Mouse (Mus musculus): ENCODE data around the gene Ncl. TPM values are rescaled to one million over a fixed set of nuclear protein-coding genes. Genes with fewer than 3 reads are reported as not detected.

Ncl gene
- 100 to 1,000 TPM in 2 of 4 experiments, 10 to 100 TPM in 2; 86.8 to 116 (median 104) TPM for total RNA-seq (2022)

DNA sequence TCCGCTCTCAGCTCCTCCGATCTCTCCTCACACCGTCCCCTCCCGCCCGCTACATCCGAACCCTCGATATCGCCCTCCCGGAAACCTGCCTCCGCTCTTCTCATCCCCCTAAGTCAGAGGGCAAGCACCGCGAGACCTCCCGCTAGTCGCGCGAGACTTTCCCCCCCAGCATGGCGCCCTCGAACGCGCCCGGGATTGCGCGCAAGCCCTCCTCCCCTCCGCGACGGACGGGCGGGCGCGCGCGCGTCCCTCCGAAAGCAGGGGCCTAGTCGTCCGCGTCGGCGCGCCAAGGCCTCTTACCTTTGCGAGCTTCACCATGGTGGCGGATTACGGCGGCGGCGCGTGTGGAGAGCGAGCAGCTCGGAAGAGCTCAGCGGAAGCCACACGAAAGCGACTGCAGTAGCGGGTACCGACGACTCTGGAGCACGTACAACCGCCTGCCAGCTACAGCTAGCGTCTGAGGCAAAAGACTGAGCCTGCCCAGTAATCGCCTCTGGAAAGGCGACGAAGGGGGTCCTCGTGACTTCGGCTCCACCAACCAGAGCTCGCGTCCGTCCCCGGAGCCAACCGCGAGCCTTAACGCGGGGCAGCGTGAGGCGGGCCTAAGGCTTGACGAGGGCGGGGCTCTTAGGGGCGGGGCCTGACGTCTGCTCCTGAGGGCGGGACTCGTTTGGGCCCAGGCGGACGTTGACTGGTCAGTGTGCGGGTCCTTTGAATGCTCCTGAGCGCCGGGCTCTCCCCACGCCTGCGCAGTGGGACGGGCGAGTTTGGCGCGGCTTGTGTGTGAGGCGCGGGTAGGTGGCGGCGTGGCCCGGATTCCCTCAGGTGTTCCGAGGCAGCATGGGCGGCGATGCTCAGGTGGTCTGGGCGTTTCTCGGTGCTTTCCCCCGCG is at the start of gene Ncl:
Gene Ncl (minus strand): TSS at position 495 of the 892 bp plus-strand sequence.
- DNase-seq (ENCODE audit: low spot score in 2 of 2): peak; percentile 97 to 98

GRCm38 (mm10) chr1:86408515-86408914 is 49.3 kb upstream of the Ncl start:
- DNase-seq (ENCODE audit: low spot score in 2 of 2): no peak

- DNase-seq (ENCODE audit: low spot score in 2 of 2): no peak
These were observed 47.7 kb upstream of the Ncl start for GRCm38 (mm10) chr1:86406914-86407313.

- DNase-seq (ENCODE audit: low spot score in 2 of 2): no peak
These were observed 47.1 kb upstream of the Ncl start for GRCm38 (mm10) chr1:86406313-86406712.

DNA sequence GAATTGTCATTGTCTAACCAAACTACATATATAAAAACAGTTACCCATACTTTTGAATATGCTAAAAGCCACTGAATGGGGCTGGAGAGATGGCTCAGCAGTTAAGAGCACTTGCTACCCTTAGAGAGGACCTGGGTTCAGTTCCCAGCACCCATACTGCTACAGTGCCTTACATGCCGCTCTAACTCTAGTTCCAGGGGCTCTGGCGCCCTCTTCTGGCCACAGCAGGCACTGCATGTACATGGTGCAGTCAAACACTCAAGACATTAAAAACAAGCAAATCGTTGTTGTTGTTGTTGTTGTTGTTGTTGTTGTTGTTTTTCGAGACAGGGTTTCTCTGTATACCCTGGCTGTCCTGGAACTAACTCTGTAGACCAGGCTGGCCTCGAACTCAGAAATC is 45.6 kb upstream of the Ncl start:
- no peak for DNase-seq (ENCODE audit: low spot score in 2 of 2)

DNA sequence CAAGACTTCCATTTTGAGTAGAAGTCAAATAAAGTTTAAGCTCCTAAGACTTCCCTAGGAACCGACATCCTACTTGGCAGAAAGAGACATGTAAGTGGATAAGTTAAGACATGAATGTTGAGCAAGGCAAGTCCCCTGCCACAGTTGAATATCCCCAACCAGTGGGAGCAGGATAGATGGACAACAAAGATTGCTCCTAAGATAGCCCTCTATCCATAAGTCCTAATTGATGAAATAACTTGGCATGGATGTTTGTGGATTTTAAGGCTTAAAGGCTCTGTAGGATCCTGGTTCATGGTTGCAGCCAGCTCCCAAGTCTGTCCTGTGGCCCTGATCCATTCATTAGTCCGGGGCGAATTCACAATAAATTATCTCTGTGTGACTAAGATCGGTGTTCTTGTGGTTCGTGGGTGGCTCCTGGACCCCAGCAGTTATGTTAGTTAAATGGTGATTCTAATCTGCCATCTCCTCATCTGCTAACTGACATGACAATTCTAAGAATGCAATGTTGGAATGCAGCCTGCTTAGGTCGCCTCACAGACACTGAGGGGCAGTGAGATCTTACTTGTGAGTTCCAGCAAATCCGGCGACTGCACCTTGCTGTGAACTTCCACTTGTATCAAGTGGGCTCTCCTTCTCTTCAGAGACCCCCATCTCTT is 41.0 kb upstream of the Ncl start:
- DNase-seq (ENCODE audit: low spot score in 2 of 2): no peak

GRCm38 (mm10) chr1:86399322-86399721 is 40.1 kb upstream of the Ncl start:
- DNase-seq (ENCODE audit: low spot score in 2 of 2): no peak

DNA sequence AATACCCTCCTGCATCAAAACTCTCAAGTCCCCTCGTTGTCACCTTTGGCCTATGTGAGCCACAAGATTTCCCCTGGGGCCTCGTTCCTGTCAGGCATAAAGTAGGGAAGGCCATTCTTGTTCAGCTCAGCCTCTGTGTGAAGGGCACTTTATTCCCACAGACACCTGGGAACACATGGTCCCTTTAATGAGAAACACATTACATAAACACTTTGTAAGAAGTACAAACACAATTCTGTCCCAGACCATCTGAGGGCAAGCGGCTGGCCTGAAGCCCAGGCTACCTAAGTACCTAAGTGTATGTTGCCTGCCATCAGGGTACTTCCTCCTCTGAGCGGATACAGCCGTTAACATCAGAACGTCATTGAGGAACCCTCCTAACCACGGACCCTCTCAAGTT is 39.0 kb upstream of the Ncl start:
- no peak for DNase-seq (ENCODE audit: low spot score in 2 of 2)

DNA sequence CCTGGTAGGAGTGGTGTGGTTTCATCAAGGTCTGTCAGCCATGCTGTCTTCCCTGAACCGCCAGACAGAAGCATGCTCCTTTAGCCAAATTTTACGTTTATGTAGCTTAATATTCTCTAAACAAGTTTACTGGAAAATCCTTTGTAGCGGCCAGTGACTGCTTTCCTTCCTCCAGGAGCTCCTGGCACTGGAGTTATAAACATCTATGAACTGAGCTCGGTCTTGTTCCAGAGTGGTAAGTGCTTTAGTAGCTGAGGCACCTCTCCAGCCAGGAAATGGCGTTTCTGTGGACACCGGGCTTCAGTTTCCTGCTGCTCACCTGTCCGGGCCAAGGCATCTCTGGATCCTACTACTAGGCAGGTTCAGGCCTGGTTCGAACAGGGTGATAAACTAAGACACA is 38.4 kb upstream of the Ncl start:
- no peak for DNase-seq (ENCODE audit: low spot score in 2 of 2)

DNA sequence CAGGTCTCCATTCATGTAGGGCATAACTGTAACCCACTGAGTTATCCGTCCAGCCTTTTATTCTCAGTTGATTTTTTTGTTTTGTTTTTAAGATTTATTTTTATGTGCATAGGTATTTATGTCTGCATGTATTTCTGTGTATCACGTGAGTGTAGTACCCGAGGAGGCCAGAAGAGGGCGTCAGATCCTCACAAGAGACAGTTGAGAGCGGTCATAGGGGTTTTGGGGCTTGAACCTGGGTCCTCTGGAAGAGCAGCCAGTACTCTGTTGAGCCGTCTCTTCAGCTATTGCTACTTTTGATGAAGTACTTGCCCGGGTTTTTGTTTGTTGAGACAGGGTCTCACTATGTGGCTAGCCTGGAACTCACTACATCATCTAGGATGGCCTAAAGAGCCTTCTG is 36.7 kb upstream of the Ncl start:
- no peak for DNase-seq (ENCODE audit: low spot score in 2 of 2)

DNA sequence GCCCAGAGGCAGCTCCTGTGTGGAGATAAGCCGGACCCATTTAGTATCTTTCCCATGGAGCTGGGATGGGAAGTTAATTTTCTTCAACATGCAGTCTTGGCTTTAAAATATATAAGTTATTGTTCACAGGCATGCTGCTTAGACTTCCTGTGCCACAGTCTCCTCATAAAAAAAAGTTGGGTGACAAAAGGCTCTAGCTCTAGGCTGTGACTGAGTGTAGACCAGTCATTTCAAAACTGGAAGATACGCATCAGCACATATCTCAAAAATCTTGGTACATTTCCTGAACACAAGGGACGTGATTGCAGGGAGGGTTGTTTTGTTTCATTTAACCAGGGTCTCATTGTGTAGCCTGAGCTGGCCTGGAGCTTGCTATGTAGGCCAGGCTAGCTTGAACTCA is 35.0 kb upstream of the Ncl start:
- DNase-seq (ENCODE audit: low spot score in 2 of 2): no peak

- DNase-seq (ENCODE audit: low spot score in 2 of 2): no peak
These were observed 34.0 kb upstream of the Ncl start for GRCm38 (mm10) chr1:86393219-86393618.

DNA sequence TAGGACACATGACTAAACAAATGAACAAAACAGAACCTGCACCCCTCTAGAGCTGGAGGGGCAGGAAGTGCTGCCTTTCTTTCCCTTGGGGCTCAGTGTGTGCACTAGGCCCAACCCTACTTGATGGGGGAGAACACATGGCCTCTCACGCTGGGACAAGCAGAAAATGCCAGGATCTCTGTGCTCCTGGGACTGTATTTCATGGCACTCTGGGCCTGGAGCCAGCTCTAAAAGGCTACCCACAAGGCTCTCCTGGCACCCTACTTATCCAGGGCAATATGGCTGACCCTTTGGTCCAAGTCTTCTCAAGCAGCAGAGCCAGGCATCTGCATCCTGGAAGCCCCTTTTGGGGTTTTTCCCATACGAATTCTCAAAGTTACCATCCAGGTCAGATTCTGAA is 32.2 kb upstream of the Ncl start:
- no peak for DNase-seq (ENCODE audit: low spot score in 2 of 2)

GRCm38 (mm10) chr1:86389230-86389629 is 30.0 kb upstream of the Ncl start:
- DNase-seq (ENCODE audit: low spot score in 2 of 2): peak; percentile 22 to 37

GRCm38 (mm10) chr1:86381027-86381426 is 21.8 kb upstream of the Ncl start:
- peak in 1 of 2 experiments; percentile 36 for DNase-seq (ENCODE audit: low spot score in 2 of 2)

GRCm38 (mm10) chr1:86379161-86379569 is 20.0 kb upstream of the Ncl start:
- peak in 1 of 2 experiments; percentile 17 for DNase-seq (ENCODE audit: low spot score in 2 of 2)

- no peak for DNase-seq (ENCODE audit: low spot score in 2 of 2)
These were observed 19.5 kb upstream of the Ncl start for GRCm38 (mm10) chr1:86378662-86379061.

- DNase-seq (ENCODE audit: low spot score in 2 of 2): peak in 1 of 2 experiments; percentile 23
These were observed 17.2 kb upstream of the Ncl start for GRCm38 (mm10) chr1:86376354-86376753.

GRCm38 (mm10) chr1:86371997-86372396 is 12.8 kb upstream of the Ncl start:
- peak; percentile 28 to 53 for DNase-seq (ENCODE audit: low spot score in 2 of 2)

DNA sequence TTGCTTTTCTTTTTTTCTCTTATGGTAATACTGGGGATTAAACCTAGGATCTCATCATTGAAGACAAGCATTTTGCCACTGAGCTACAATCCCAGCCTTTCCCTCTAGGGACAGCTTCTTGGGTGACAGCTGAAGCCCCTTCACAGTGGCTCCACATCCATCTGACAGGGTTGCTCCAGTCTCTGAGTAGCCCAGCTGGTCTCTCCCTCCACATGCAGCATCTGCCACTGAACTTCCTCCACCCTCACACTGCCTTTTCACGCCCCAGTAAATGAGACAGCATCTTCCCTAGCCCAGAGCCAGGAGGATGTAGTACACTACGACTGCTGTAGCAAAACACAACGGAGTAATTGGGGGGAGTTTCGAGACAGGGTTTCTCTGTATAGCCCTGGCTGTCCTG is 8.9 kb upstream of the Ncl start:
- no peak for DNase-seq (ENCODE audit: low spot score in 2 of 2)

DNA sequence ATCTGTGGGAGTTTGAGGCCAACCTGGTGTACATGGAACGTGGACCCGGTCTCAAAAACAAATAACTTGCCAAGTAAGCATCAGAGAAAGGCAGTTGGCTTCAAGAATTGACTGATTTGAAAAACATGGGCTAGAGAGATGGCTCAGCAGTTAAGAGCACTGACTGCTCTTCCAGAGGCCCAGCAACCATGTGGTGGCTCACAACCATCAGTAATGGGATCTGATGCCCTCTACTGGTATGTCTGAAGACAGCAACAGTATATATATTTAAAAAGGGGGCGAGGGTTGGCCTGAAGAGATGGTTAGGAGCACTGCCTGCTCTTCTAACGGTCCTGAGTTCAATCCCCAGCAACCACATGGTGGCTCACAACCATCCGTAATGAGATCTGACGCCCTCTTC is 4.5 kb upstream of the Ncl start:
- DNase-seq (ENCODE audit: low spot score in 2 of 2): no peak

DNA sequence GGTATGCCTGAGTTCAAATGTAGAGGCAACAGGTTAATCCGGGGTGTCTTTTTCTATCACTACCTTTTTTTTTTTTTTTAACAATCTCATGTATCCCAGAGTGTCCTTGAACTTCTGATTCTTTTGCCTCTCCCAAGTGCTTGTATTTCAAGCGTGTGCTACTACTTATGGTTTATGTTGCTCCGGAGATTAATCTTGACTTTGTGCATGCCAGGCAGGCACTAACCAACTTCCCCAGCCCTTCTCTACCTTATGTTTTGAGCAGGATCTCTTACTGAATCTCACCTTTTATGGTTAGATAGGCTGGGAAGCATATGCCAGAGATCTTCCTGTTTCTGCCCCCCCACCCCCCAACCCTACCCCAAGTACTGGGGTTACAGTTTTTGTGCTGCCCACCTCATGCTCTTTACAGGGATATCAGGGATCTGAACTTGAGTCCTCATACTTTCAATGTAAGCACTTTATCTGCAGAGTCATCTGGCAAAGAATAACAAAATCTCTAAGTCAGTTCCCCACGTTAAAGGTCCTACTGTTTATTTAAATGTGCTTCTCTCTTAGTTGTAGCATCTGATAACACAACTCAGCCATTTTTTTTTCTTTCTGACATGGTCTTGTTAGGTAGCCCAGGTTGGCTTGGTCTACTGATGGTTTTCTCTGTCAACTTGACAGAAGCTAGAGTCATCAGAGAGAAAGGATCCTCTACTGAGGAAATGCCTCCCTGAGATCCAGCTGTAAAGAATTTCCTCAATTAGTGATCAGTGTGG is 2.8 kb upstream of the Ncl start:
- DNase-seq (ENCODE audit: low spot score in 2 of 2): no peak
